Mouse (Mus musculus): ENCODE results near the gene Spem1. TPM values are rescaled to one million over a fixed set of nuclear protein-coding genes. Genes with fewer than 3 reads are reported as not detected.

Spem1 gene
- polyA plus RNA-seq, 1 experiment = not detected

DNA sequence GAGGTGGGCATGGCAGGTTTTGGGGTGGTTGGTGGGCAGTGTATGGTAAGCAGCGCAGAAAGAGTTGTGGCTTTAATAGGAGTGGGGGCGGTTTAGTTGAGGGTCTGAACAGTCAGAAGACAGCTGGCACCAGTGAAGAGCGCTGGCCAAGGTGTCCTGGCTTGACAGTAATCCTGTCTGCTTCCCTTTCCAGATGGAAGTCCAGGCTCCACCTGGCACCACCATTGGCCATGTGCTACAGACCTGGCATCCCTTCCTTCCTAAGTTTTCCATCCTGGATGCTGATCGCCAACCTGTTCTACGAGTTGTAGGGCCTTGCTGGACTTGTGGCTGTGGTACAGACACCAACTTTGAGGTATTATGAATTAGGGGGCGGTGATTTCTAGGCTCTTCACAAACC, 26.0 kb upstream of the Spem1 start:
- H3K27me3 ChIP-seq (ENCODE audit: control insufficient read depth, insufficient read depth, low read length) = no peaks in the 10 kb centered on the region
- TF ChIP-seq CTCF (IDR thresholded peaks at IDR 0.05; ENCODE audit: extremely low read depth, insufficient read length, insufficient replicate concordance, low read depth, low read length) (no peak), POLR2A (IDR thresholded peaks at IDR 0.05; ENCODE audit: low read depth, low read length) (no peak)
- no peak overlapping the region for H3K27ac ChIP-seq (ENCODE audit: insufficient read depth, low read depth, low read length)
- no peak overlapping the region for H3K4me3 ChIP-seq (ENCODE audit: low read depth, low read length)
- H3K36me3 ChIP-seq (ENCODE audit: control insufficient read depth, insufficient read depth, low read length) = peaks cover 30% of the 10 kb centered on the region
- 93% methylated on average over 6 of the region's 6 CpGs for WGBS
- peaks cover 15% of the 10 kb centered on the region for H3K4me1 ChIP-seq (ENCODE audit: control insufficient read depth, insufficient read depth, insufficient read length, low read length)

DNA sequence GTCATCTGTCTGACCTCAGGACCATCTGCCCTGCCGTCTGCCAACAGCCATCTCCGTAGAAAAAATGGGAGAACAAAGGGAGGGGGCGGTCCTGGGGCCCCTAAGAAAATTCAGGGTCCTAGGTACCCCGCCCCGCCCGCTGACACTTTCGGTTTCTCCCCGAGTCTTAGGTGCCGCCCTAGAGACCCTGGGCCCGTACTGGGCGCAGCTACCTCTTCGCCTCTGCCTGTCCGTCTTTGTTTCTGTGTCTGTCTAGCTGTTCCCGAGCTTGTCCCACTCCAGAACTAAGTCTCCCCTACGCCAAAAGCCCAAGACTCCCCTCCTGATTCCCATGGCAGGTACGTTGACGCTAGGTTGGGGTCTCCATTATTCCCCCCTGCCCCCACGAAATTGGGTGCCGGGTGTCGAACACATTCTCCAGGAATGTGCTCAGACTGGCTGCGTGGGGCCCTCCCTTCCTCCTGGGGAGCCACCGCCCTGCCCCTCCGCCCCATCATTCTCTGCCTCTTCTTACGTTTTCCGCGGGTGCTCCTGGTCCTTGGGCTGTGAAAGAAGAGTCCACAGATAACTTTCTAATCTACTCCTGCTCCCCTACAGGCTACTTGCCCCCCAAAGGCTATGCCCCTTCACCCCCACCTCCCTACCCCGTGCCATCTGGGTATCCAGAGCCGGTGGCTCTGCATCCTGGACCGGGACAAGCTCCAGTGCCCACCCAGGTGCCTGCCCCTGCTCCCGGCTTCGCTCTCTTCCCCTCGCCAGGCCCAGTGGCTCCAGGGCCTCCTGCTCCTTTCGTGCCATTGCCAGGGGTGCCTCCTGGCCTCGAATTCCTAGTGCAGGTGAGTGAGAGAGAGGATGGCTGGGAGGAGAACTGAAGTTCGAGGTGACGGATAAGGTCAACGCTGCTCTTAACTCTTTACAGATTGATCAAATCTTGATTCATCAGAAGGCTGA, 25.0 kb upstream of the Spem1 start:
- no peaks in the 10 kb centered on the region for H3K27me3 ChIP-seq (ENCODE audit: control insufficient read depth, insufficient read depth, low read length)
- TF ChIP-seq POLR2A (IDR thresholded peaks at IDR 0.05; ENCODE audit: low read depth, low read length) (no peak; the same call in 1 of the 2 replicates), CTCF (IDR thresholded peaks at IDR 0.05; ENCODE audit: extremely low read depth, insufficient read length, insufficient replicate concordance, low read depth, low read length) (no peak)
- WGBS = 8% methylated on average over 37 of the region's 37 CpGs
- peak overlapping the region; percentile 64 for H3K4me3 ChIP-seq (ENCODE audit: low read depth, low read length)
- peaks cover 23% of the 10 kb centered on the region for H3K36me3 ChIP-seq (ENCODE audit: control insufficient read depth, insufficient read depth, low read length)
- H3K4me1 ChIP-seq (ENCODE audit: control insufficient read depth, insufficient read depth, insufficient read length, low read length) = peaks cover 15% of the 10 kb centered on the region
- H3K27ac ChIP-seq (ENCODE audit: insufficient read depth, low read depth, low read length) = no peak overlapping the region

DNA sequence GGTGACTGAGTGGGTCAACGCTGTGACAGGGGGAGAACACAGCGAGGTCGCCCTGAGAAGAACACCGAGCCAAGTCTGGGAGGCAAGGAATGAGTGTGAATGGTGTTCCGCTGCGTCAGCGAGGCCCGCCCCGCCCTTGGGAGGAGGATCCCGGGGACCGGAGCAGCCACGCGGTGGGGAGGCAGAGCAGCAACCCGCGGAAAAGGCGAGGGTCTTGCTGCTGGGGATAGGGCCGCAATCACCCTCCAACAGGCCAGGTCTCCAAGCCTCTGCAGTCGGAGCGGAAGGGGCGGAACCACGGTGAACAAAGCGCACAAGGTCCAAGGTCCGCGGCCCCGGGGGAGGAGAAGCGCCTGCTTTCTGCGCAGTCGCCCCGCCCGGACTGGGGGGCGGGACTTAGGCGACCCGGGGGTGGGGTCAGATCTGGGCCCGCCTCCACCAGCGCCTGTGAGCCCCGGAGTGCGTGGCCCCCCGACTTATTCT, 24.3 kb upstream of the Spem1 start, which contains the start of gene Plscr3:
Gene Plscr3 (plus strand): TSS at position 179 of the 483 bp plus-strand sequence.
- TF ChIP-seq POLR2A (IDR thresholded peaks at IDR 0.05; ENCODE audit: low read depth, low read length) = peak; percentile 92
- TF ChIP-seq CTCF (IDR thresholded peaks at IDR 0.05; ENCODE audit: extremely low read depth, insufficient read length, insufficient replicate concordance, low read depth, low read length) = no peak
- WGBS = under 1% methylated on average over 38 of the region's 38 CpGs
- peak within 1 kb of the TSS; percentile 85 for H3K27ac ChIP-seq (ENCODE audit: insufficient read depth, low read depth, low read length)

GRCm38 (mm10) chr11:69838714-69839104, 16.7 kb upstream of the Spem1 start:
- under 1% methylated on average over 7 of the region's 7 CpGs for WGBS
- TF ChIP-seq POLR2A (IDR thresholded peaks at IDR 0.05; ENCODE audit: low read depth, low read length) (no peak), CTCF (IDR thresholded peaks at IDR 0.05; ENCODE audit: extremely low read depth, insufficient read length, insufficient replicate concordance, low read depth, low read length) (no peak)
- Histone ChIP-seq H3K27ac (ENCODE audit: insufficient read depth, low read depth, low read length) (peak overlapping the region; percentile 63), H3K27me3 (ENCODE audit: control insufficient read depth, insufficient read depth, low read length) (peaks cover 12% of the 10 kb centered on the region), H3K4me1 (ENCODE audit: control insufficient read depth, insufficient read depth, insufficient read length, low read length) (peaks cover 3% of the 10 kb centered on the region), H3K36me3 (ENCODE audit: control insufficient read depth, insufficient read depth, low read length) (no peaks in the 10 kb centered on the region), H3K4me3 (ENCODE audit: low read depth, low read length) (peak overlapping the region; percentile 76)

More for the DNA sequence above, 24.3 kb upstream of the Spem1 start, which contains the start of gene Plscr3:
- H3K27me3 ChIP-seq (ENCODE audit: control insufficient read depth, insufficient read depth, low read length) = no peaks in the 10 kb centered on the region
- H3K36me3 ChIP-seq (ENCODE audit: control insufficient read depth, insufficient read depth, low read length) = peaks cover 16% of the 10 kb centered on the region
- peak within 1 kb of the TSS; percentile 64 for H3K4me3 ChIP-seq (ENCODE audit: low read depth, low read length)
- peaks cover 15% of the 10 kb centered on the region for H3K4me1 ChIP-seq (ENCODE audit: control insufficient read depth, insufficient read depth, insufficient read length, low read length)

GRCm38 (mm10) chr11:69837952-69838713, 16.2 kb upstream of the Spem1 start, which contains the start of gene Tmem256:
Tmem256 (plus strand) TSS chr11:69838514.
- Histone ChIP-seq H3K27me3 (ENCODE audit: control insufficient read depth, insufficient read depth, low read length) (peaks cover 12% of the 10 kb centered on the region), H3K36me3 (ENCODE audit: control insufficient read depth, insufficient read depth, low read length) (no peaks in the 10 kb centered on the region), H3K27ac (ENCODE audit: insufficient read depth, low read depth, low read length) (peak within 1 kb of the TSS; percentile 63), H3K4me3 (ENCODE audit: low read depth, low read length) (peak within 1 kb of the TSS; percentile 76), H3K4me1 (ENCODE audit: control insufficient read depth, insufficient read depth, insufficient read length, low read length) (peaks cover 4% of the 10 kb centered on the region)
- TF ChIP-seq POLR2A (IDR thresholded peaks at IDR 0.05; ENCODE audit: low read depth, low read length) (peak; percentile 78), CTCF (IDR thresholded peaks at IDR 0.05; ENCODE audit: extremely low read depth, insufficient read length, insufficient replicate concordance, low read depth, low read length) (no peak)
- WGBS = under 1% methylated on average over 34 of the region's 34 CpGs

DNA sequence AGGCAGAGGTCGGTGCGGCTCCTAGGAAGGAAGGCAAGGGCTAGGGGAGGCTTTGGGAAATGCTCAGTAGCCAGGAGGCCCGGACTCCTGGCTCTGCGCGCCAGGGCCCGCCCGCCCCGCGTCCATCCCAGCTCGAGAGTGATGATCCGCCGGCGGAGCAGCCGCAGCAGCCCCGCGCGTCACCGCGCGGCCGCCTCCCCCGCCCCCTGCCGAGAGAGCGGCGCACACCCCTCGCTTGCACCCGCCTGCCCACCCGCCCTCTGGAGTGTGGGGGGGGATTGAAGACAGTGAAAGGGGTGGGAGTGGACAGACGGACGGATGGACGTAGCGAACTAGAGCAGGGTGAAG, 15.6 kb upstream of the Spem1 start, which contains the start of gene Nlgn2:
Gene Nlgn2 (minus strand): TSS at position 181 of the 348 bp plus-strand sequence.
- TF ChIP-seq POLR2A (IDR thresholded peaks at IDR 0.05; ENCODE audit: low read depth, low read length) = no peak
- TF ChIP-seq CTCF (IDR thresholded peaks at IDR 0.05; ENCODE audit: extremely low read depth, insufficient read length, insufficient replicate concordance, low read depth, low read length) = no peak
- peaks cover 4% of the 10 kb centered on the region for H3K4me1 ChIP-seq (ENCODE audit: control insufficient read depth, insufficient read depth, insufficient read length, low read length)
- H3K36me3 ChIP-seq (ENCODE audit: control insufficient read depth, insufficient read depth, low read length) = no peaks in the 10 kb centered on the region
- under 1% methylated on average over 32 of the region's 32 CpGs for WGBS
- peak within 1 kb of the TSS; percentile 76 for H3K4me3 ChIP-seq (ENCODE audit: low read depth, low read length)
- H3K27me3 ChIP-seq (ENCODE audit: control insufficient read depth, insufficient read depth, low read length) = peaks cover 12% of the 10 kb centered on the region
- peak within 1 kb of the TSS; percentile 63 for H3K27ac ChIP-seq (ENCODE audit: insufficient read depth, low read depth, low read length)
